Mouse (Mus musculus) testis, adult 2 months (tissue): ENCODE data around the gene Tm6sf2. TPM values are rescaled to one million over a fixed set of nuclear protein-coding genes. Genes with fewer than 3 reads are reported as not detected.

ENCODE experiments used
- H3K27ac ChIP-seq: fragments of 200-500 bp; 2 replicates; pipeline ENCODE4 v1.5.1; 2012; ENCODE audit warnings: low read depth, low read length; ENCODE audit not compliant: control insufficient read depth, insufficient read depth
- H3K27me3 ChIP-seq: fragments of 200-500 bp; 2 replicates; pipeline ENCODE4 v1.6.1; 2012; ENCODE audit warnings: mild to moderate bottlenecking, low read length, moderate library complexity; ENCODE audit not compliant: control insufficient read depth, insufficient read depth
- H3K36me3 ChIP-seq: fragments of 200-500 bp; 2 replicates; pipeline ENCODE4 v1.6.1; 2012; ENCODE audit warnings: mild to moderate bottlenecking, low read length; ENCODE audit not compliant: control insufficient read depth, insufficient read depth
- H3K4me1 ChIP-seq: fragments of 200-500 bp; 2 replicates; pipeline ENCODE4 v1.6.1; 2012; ENCODE audit warnings: low read length; ENCODE audit not compliant: control insufficient read depth, insufficient read depth
- H3K4me3 ChIP-seq: fragments of 200-500 bp; 2 replicates; pipeline ENCODE4 v1.5.1; 2012; ENCODE audit warnings: low read depth, mild to moderate bottlenecking, low read length, moderate library complexity, mixed read lengths; ENCODE audit not compliant: control insufficient read depth
- CTCF ChIP-seq: fragments of 200-500 bp; IDR thresholded peaks from 2 replicates; pipeline ENCODE4 v1.5.1; 2012; ENCODE audit warnings: low read depth, mild to moderate bottlenecking, inconsistent platforms, low read length, moderate library complexity; ENCODE audit not compliant: control insufficient read depth, insufficient read depth, insufficient replicate concordance
- POLR2A ChIP-seq: fragments of 200-500 bp; IDR thresholded peaks from 2 replicates; pipeline ENCODE4 v1.6.1; 2012; ENCODE audit warnings: low read depth, mild to moderate bottlenecking, inconsistent platforms, low read length, moderate library complexity; ENCODE audit not compliant: control insufficient read depth
- polyA plus RNA-seq: library from polyadenylated mRNA; depleted of rRNA; stranded (reverse); fragments of >200 nt; gene quantifications from 2 replicates; pipeline ENCODE4 v1.2.3, GENCODE M21; 2012

Tm6sf2 gene
- polyA plus RNA-seq, 1 experiment = 14.1 TPM

DNA sequence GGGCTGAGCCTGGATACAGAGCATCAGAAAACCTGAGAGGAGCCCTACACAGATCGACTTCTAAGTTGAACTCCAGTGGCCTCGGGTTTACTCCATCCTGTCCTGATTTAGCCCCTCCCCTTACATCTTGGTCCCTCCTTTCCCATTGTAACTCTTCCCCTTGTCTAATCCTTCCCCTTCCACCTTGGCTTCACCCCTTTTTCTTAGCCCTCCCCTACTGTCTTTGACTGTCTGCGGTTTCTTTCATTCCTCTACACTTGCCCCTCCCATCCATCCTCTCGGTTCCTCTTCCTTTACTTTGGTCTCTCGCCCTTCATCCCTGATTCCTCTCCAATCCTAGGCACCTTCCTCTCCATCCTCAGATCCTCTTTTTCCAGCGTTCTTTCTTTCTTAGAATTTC, 41.8 kb downstream of the Tm6sf2 start:
- Histone ChIP-seq H3K27ac (no peak overlapping the region), H3K36me3 (no peaks in the 10 kb centered on the region), H3K4me1 (peaks cover 13% of the 10 kb centered on the region), H3K27me3 (no peaks in the 10 kb centered on the region; the same call in 1 of the 2 replicates), H3K4me3 (no peak overlapping the region)
- TF ChIP-seq POLR2A (no peak), CTCF (no peak)

DNA sequence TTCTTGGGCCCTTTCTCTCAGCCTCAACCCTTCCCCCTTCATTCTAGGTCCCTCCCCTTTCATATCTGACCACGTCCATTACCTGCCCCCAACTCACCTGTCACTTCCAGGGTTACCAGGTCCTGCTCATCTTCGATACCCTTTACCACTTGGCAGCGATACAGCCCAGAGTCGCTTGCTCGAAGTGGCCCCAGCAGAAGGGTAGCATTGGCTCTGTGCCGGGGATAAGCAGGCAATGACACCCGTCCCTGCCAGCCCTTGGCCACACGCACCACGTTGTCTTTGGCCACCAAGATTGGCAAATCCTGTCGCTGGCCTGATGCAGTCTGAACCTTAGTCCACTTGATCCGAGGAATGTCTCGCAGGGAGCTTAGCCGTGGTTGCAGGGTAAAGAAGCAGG, 42.2 kb downstream of the Tm6sf2 start:
- Histone ChIP-seq H3K4me1 (peaks cover 13% of the 10 kb centered on the region), H3K27ac (no peak overlapping the region), H3K36me3 (no peaks in the 10 kb centered on the region), H3K4me3 (no peak overlapping the region), H3K27me3 (no peaks in the 10 kb centered on the region; the same call in 1 of the 2 replicates)
- TF ChIP-seq POLR2A = no peak

DNA sequence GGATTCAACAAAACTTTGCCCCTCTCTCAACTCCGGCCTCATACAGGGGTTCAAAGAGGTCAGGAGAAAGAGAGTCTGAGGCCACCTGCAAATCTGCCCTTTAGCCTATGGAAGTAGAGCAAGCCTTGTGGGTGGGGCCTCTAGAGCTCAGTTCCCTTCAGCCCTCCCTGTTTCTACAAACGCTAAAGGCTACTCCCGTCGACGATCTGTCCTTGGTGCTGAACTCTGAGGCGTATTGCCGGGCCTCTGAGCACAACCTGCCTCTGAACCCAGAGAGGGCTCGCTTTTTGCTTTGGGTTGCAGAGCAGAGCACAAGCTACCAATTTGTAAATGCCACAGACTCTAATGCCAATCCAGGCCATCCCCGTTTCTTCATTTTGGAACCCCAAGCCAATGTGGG, 44.9 kb downstream of the Tm6sf2 start:
- H3K27ac ChIP-seq = no peak overlapping the region
- no peaks in the 10 kb centered on the region for H3K27me3 ChIP-seq
- TF ChIP-seq CTCF = no peak
- TF ChIP-seq POLR2A = no peak
- no peaks in the 10 kb centered on the region for H3K36me3 ChIP-seq
- H3K4me3 ChIP-seq = no peak overlapping the region
- H3K4me1 ChIP-seq = peaks cover 5% of the 10 kb centered on the region

DNA sequence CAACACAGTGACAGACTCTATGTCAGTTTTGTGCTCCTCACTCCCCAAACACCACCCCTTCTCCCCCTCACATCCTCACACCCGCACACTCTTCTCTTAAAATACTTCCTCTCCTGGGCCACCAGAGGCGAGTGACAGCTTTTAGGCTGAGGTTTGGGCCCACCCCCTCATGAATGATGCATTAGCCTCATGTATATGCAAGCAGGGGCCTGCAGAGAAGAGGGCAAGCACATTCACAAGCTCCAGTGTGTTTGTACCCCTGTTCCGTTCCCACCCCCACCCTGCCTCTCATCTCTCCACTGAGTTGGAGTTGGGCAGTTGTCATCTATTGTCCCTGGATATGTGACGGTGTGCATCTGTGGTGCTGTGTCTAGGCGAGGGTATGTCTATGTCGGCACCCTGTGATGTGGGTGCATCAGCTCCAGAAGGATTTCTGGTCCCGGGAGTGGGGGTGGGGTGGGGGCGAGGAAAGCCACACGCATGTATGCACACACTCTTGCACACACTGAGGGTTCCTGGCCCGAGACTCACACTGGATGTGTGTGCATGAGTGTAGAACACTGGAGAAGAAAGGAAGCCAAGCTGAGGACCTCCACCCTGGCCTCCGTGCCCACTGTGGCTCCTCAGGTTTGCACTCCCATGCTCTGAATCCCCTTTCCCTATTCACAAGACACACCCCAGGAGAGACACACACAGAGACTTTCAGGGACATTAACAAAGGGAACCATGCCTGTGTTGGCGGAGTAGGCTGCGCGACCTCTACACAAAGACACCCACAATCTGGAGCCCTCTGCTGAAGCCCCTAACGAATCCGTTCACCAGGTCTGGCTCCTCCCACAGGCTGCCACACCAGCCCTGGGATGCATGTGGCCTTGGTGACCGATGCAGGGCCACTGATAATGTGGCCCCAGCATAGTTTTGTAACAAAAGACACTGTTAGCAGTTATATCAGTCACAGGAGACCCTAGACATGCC, 46.3 kb downstream of the Tm6sf2 start:
- Histone ChIP-seq H3K27ac (no peak overlapping the region), H3K4me1 (peaks cover 3% of the 10 kb centered on the region; the same call in 1 of the 2 replicates), H3K4me3 (no peak overlapping the region), H3K36me3 (no peaks in the 10 kb centered on the region), H3K27me3 (no peaks in the 10 kb centered on the region)
- TF ChIP-seq POLR2A = no peak
- no peak for TF ChIP-seq CTCF

DNA sequence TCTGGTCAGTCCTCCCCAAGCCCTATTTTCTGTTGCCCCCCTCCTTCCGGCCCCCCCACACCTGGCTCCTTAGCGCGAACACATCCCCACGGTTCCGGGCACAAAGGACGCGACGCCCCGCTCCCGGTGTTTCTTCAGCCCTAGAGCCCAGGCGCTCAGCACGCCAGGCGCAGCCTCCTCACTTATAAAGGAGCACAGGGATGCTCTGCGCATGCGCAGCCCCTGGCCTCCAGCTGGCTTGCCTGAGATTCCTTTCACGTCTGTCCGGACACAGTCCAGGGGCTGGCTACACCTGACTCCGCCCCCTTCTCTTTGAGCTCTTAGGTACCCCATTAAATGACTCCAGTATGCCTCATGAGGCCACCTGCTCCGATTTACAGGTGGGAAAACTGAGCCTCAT, 47.9 kb downstream of the Tm6sf2 start, which contains the start of gene Ncan:
Gene Ncan (minus strand): TSS at position 207 of the 400 bp plus-strand sequence.
- Histone ChIP-seq H3K4me3 (no peak within 1 kb of the TSS; the same call in 1 of the 2 replicates), H3K4me1 (peaks cover 3% of the 10 kb centered on the region; the same call in 1 of the 2 replicates), H3K36me3 (no peaks in the 10 kb centered on the region), H3K27ac (no peak within 1 kb of the TSS), H3K27me3 (no peaks in the 10 kb centered on the region)
- TF ChIP-seq POLR2A = no peak
- TF ChIP-seq CTCF = no peak

DNA sequence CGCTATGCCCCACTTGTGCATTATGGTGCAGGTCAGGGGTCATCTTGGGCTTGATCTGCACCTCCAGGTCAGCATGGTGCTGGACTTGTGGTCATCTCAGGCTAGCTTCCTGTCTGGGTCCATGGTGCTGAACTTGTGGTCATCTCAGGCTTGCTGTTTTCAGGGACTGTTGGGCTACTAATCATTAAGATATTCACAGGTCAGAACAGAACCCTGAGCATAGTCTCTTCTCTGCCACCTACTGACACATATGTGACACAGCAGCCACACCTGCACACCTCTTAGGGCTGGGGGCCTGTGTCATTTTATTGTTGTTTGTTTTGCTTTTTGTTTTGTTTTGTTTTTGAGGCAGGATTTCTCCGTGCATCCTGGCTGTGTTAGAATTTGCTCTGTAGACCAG, 50.1 kb downstream of the Tm6sf2 start:
- peaks cover 3% of the 10 kb centered on the region; the same call in 1 of the 2 replicates for H3K4me1 ChIP-seq
- no peaks in the 10 kb centered on the region for H3K36me3 ChIP-seq
- TF ChIP-seq POLR2A (no peak), CTCF (no peak)
- H3K27ac ChIP-seq = no peak overlapping the region
- no peak overlapping the region for H3K4me3 ChIP-seq
- H3K27me3 ChIP-seq = no peaks in the 10 kb centered on the region

DNA sequence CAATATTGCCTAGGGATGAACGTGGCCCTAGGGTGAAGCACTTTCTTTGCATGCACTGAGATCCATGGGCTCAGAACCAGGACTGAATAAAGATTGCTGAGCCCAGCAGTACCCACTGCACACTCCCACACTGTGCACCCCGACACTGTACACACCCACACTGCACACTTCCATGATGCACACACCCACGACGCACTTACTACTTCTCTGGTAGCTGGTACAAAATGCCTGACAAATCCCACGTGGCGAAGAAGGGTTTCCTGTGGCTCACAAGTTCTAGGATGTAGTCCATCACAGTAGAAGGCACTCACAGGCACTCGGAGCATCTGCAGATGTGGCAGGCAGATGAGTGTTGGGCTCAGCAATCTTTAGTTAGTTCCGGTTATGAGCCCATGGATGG, 52.3 kb downstream of the Tm6sf2 start:
- H3K4me3 ChIP-seq = no peak overlapping the region
- H3K36me3 ChIP-seq = no peaks in the 10 kb centered on the region
- no peak overlapping the region for H3K27ac ChIP-seq
- TF ChIP-seq POLR2A (no peak), CTCF (no peak)
- H3K27me3 ChIP-seq = no peaks in the 10 kb centered on the region
- peaks cover 3% of the 10 kb centered on the region; the same call in 1 of the 2 replicates for H3K4me1 ChIP-seq

DNA sequence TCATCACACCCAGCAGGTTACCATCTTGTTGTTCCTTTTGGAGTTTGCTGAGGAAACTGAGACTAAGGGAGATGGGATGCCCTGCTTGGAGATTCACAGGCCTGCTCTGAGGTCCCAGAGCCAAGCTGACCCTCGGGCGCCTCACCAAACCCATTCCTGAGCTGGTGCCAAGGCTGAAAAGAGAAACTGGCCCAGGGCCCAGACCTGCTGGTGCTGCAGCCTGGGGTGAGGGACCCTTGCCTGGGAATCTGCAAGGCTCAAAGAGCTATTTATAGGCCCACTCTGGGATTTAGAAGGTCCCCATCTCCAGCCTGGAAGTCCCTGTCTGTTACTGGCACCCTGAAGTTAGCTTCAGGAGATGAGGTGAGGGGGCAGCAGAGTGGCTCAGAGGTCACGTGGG, 55.7 kb downstream of the Tm6sf2 start:
- H3K27ac ChIP-seq = no peak overlapping the region
- peaks cover 11% of the 10 kb centered on the region for H3K4me1 ChIP-seq
- no peak overlapping the region for H3K4me3 ChIP-seq
- no peaks in the 10 kb centered on the region; the same call in 1 of the 2 replicates for H3K36me3 ChIP-seq
- H3K27me3 ChIP-seq = no peaks in the 10 kb centered on the region
- TF ChIP-seq CTCF (no peak), POLR2A (no peak)
